Mouse (Mus musculus) C2C12 (cell line): ENCODE measurements at regions not wholly inside any gene's neighbourhood (a gene's known extent, or its start where the extent isn't known, plus 50 kb on each side); places are given as distances from the start of the nearest gene placed in this dataset.

Experiments used
- H3K27me3 ChIP-seq: one replicate; pipeline ENCODE4 v1.6.1; 2011; ENCODE audit not compliant: control insufficient read depth, insufficient read depth, insufficient read length
- H3K36me3 ChIP-seq: one replicate; pipeline ENCODE4 v1.6.1; 2011; ENCODE audit not compliant: control insufficient read depth, insufficient read depth
- H3K4me3 ChIP-seq: one replicate; pipeline ENCODE4 v1.5.1; 2011; ENCODE audit warnings: mild to moderate bottlenecking, control low read depth; ENCODE audit not compliant: poor library complexity, insufficient read depth, severe bottlenecking
- H3K79me2 ChIP-seq: one replicate; pipeline ENCODE4 v1.6.1; 2011; ENCODE audit not compliant: control insufficient read depth, insufficient read depth
- H3K79me3 ChIP-seq: one replicate; pipeline ENCODE4 v1.6.1; 2011; ENCODE audit warnings: low read depth, control low read depth
- H3ac ChIP-seq: one replicate; pipeline ENCODE3; 2011; ENCODE audit warnings: low read depth; ENCODE audit not compliant: control insufficient read depth, insufficient read length
- CEBPB ChIP-seq: IDR thresholded peaks from one replicate; pipeline ENCODE4 v1.6.1; 2011; ENCODE audit warnings: low read depth, mild to moderate bottlenecking, control low read depth, moderate library complexity
- CTCF ChIP-seq: IDR thresholded peaks from one replicate; pipeline ENCODE4 v1.5.1; 2011; ENCODE audit not compliant: control insufficient read depth, insufficient read depth, insufficient read length
- FOSL1 ChIP-seq: IDR thresholded peaks from one replicate; pipeline ENCODE4 v1.8.0; 2011; ENCODE audit warnings: mild to moderate bottlenecking, low read length; ENCODE audit not compliant: poor library complexity, insufficient read depth, severe bottlenecking
- MAX ChIP-seq: IDR thresholded peaks from one replicate; pipeline ENCODE4 v1.6.1; 2011; ENCODE audit warnings: mild to moderate bottlenecking, control low read depth
- MYOD1 ChIP-seq: IDR thresholded peaks from one replicate; pipeline ENCODE4 v1.6.1; 2011; ENCODE audit warnings: low read depth; ENCODE audit not compliant: control insufficient read depth, insufficient read length
- MYOG ChIP-seq: IDR thresholded peaks from one replicate; pipeline ENCODE4 v1.6.1; 2011; ENCODE audit not compliant: control insufficient read depth, insufficient read length; ENCODE audit errors: extremely low read depth
- USF1 ChIP-seq: IDR thresholded peaks from one replicate; pipeline ENCODE4 v1.6.1; 2011; ENCODE audit warnings: low read depth, mild to moderate bottlenecking, control low read depth, moderate library complexity

DNA sequence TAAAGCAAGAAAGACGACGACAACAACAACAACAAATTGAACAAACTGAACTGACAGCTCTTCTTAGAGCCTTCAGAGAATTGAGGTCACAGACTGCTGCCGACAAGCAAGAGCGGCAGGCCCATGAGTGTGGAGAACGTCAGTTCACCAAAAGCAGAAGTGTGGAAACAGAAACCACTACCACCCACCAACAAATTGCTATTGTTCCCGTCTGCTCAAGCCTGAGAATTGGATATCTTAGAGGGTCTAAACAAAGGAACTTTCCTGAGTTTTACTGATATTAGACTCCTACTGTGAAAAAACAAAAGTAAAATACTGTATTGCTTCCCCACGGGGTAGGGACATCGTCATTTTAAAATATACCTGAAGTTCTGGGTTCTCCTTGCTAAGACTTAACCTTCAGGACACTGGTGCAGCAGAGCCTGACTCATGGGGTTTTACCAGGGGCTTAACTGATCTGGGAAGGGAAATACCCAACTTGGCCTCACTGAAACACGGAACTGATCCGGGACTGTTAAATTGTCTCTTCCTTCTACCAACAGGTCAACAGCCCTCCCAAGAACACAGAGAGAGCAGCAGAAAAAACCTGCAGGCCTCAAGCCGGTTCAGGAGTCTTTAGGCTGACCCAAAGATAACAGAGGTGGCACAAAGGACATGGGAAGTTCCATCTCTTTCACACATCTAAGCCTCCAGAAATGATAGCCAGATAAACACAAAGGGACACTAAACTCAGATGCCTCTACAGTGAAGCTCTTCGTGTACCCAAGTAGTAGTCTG lies 238.1 kb downstream of the Gm5426 start:
- H3K79me2 ChIP-seq: no peaks in the 10 kb centered on the region
- no peaks in the 10 kb centered on the region for H3K36me3 ChIP-seq
- no peaks in the 10 kb centered on the region for H3K79me3 ChIP-seq
- TF ChIP-seq FOSL1 (no peak), CEBPB (no peak), MYOG (no peak), CTCF (no peak), USF1 (no peak), MYOD1 (no peak), MAX (no peak)
- H3K27me3 ChIP-seq: no peaks in the 10 kb centered on the region
- H3K4me3 ChIP-seq: no peak overlapping the region
- H3ac ChIP-seq: no peak overlapping the region

DNA sequence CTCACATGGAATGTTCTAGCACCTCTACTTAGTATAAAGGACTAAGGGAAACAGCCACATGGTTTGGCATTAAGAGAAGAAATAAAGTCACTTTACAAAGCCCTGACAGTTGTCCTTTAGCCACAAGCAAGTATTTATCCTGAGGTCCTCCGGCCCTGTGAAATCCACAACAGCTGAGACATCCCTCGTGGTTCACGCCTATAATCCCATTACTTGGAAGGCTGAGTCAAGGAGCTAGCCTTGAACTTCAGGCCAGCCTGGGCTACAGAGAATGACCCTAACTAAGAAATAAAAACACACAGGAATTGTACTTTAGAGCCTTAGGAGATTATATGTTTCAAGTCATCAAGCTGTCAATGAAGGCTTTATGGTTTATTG lies 238.7 kb downstream of the Gm5426 start:
- Histone ChIP-seq H3K79me2 (no peaks in the 10 kb centered on the region), H3K27me3 (no peaks in the 10 kb centered on the region), H3ac (no peak overlapping the region), H3K4me3 (no peak overlapping the region), H3K79me3 (no peaks in the 10 kb centered on the region), H3K36me3 (no peaks in the 10 kb centered on the region)
- TF ChIP-seq CEBPB (no peak), CTCF (no peak), MYOD1 (no peak), MAX (no peak), FOSL1 (no peak), MYOG (no peak), USF1 (no peak)

DNA sequence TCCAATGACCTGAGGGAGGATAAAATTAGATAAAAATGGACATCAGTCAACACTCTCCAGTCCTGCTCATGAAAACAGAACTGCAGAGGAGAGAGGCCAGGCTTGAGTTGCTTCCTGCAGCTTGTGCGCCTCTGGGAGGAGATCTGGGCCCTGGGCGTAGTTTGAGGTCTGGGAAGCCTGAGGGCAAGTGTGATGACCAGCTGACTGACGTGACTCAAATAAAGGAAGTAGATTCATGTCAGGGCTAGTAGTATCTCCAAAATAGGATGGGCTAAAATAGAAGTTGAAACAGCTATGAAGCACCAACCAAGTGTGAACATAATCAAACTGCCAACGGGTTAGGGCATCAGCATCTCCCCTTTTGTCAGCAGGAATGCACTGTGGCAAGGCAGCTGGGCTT lies 239.3 kb upstream of the Btg1 start:
- no peak overlapping the region for H3ac ChIP-seq

DNA sequence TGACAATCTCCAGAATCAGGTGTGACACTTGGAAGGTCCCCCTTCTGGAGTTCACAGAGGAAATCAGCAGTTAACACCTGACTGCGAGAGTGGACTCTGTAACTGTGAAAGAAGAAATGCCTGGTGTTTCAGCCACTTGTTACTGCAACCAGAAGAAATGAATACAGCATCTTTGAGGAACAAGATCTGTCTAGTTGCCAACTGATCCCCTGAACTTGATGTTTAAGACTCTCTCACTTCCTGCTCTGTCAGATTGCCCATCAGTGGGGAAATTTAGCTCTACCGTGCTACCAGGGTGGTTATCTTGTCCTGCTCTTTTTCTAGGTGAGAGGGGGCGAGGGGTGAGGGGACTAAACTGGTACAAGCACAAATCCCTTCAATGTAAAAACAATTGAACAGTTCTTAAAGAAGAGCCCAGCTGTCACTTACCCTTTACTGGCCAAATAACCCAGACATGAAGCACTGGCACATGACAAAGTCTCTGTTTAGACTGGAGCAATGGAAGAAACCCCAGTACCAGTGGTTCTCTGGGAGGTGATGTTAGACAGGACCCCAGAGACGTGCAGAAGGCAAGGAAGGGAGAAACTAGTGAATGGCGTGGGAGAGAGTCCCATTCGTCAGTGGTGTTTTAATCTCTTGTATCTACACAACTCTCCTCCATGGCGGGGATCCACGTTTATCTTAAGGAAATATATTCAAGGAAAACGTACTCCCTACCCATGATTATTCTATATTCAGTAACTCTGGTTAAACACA lies 237.6 kb upstream of the Btg1 start:
- TF ChIP-seq CEBPB (no peak), USF1 (no peak), MAX (no peak), CTCF (no peak), FOSL1 (no peak), MYOD1 (no peak), MYOG (no peak)
- Histone ChIP-seq H3ac (no peak overlapping the region), H3K79me2 (no peaks in the 10 kb centered on the region), H3K4me3 (no peak overlapping the region), H3K27me3 (no peaks in the 10 kb centered on the region), H3K36me3 (no peaks in the 10 kb centered on the region), H3K79me3 (no peaks in the 10 kb centered on the region)

More for the DNA sequence above, 239.3 kb upstream of the Btg1 start:
- TF ChIP-seq CEBPB: no peak
- no peak for TF ChIP-seq MYOD1
- no peak for TF ChIP-seq FOSL1
- TF ChIP-seq MAX: no peak
- TF ChIP-seq MYOG: no peak
- no peak for TF ChIP-seq USF1
- TF ChIP-seq CTCF: no peak
- H3K79me2 ChIP-seq: no peaks in the 10 kb centered on the region
- no peaks in the 10 kb centered on the region for H3K36me3 ChIP-seq
- no peak overlapping the region for H3K4me3 ChIP-seq
- H3K27me3 ChIP-seq: no peaks in the 10 kb centered on the region
- no peaks in the 10 kb centered on the region for H3K79me3 ChIP-seq

DNA sequence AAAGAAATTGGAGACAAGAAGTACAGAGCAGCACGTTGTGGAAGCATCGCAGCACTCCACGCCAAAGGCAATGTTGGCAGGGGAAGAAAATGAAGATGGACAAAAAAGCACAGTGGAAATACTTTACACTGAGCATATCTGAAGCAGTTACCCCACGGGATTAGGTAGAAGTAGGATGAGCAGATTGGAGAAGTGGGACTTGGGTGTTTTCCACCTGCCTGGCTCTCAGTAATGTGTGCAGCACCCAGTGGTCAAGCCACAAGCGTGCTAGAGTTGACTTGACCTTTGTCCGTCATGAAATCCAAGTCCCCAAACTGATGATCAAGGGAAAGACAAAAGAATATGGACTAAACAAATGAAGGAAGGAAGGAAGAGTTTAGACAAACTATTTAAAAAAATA lies 235.1 kb upstream of the Btg1 start:
- H3K79me2 ChIP-seq: no peaks in the 10 kb centered on the region
- TF ChIP-seq CEBPB: no peak
- no peak for TF ChIP-seq MYOG
- TF ChIP-seq CTCF: no peak
- no peak for TF ChIP-seq MAX
- no peak for TF ChIP-seq USF1
- TF ChIP-seq MYOD1: no peak
- TF ChIP-seq FOSL1: no peak
- H3K79me3 ChIP-seq: no peaks in the 10 kb centered on the region
- no peaks in the 10 kb centered on the region for H3K36me3 ChIP-seq
- no peak overlapping the region for H3K4me3 ChIP-seq
- no peaks in the 10 kb centered on the region for H3K27me3 ChIP-seq
- no peak overlapping the region for H3ac ChIP-seq
